Mouse (Mus musculus) midbrain, embryonic 15.5 days (tissue): ENCODE data around the gene Nyx. TPM values are rescaled to one million over a fixed set of nuclear protein-coding genes. Genes with fewer than 3 reads are reported as not detected.

Experiments used
- ATAC-seq: fragments of 200-750 bp; cut with Nextera tagmentation; replicated peaks from 2 replicates; pipeline ENCODE4 v1.8.0; 2017; ENCODE audit warnings: moderate TSS enrichment
- H3K27ac ChIP-seq: fragments of 300-500 bp; sonication (generic); 2 replicates; pipeline ENCODE4 v1.5.1; 2015; ENCODE audit warnings: mild to moderate bottlenecking, inconsistent platforms
- H3K27me3 ChIP-seq: fragments of 300-500 bp; sonication (generic); replicated peaks from 2 replicates; pipeline ENCODE4 v1.6.1; 2015; ENCODE audit warnings: inconsistent platforms
- H3K36me3 ChIP-seq: fragments of 300-500 bp; sonication (generic); replicated peaks from 2 replicates; pipeline ENCODE4 v1.6.1; 2015; ENCODE audit warnings: inconsistent platforms
- H3K4me1 ChIP-seq: fragments of 300-500 bp; sonication (generic); 2 replicates; pipeline ENCODE4 v1.6.1; 2015; ENCODE audit warnings: inconsistent platforms
- H3K4me2 ChIP-seq: fragments of 300-500 bp; sonication (generic); 2 replicates; pipeline ENCODE4 v1.6.1; 2015; ENCODE audit warnings: inconsistent platforms, mild to moderate bottlenecking, moderate library complexity
- H3K4me3 ChIP-seq: fragments of 300-500 bp; sonication (generic); 2 replicates; pipeline ENCODE4 v1.5.1; 2015; ENCODE audit warnings: mild to moderate bottlenecking, inconsistent platforms
- H3K9ac ChIP-seq: fragments of 300-500 bp; sonication (generic); 2 replicates; pipeline ENCODE4 v1.6.1; 2015; ENCODE audit warnings: mild to moderate bottlenecking, inconsistent platforms
- H3K9me3 ChIP-seq: fragments of 300-500 bp; sonication (generic); 2 replicates; pipeline ENCODE4 v1.6.1; 2016; ENCODE audit warnings: inconsistent platforms
- WGBS: fragments of 180-500 bp; shearing (Covaris S2); methylation state at CpG from one replicate; pipeline ENCODE4 v1.1.7; 2015; ENCODE audit warnings: mixed read lengths; 5-methylcytosine and 5-hydroxymethylcytosine counted together
- polyA plus RNA-seq: library from polyadenylated mRNA; unstranded; fragments of >200 nt; fragmentation: Nextera tagmentation; extraction: Ambion mirVana; gene quantifications from 2 replicates; pipeline ENCODE4 v1.2.1, GENCODE M21; 2015

Gene Nyx
- polyA plus RNA-seq, 1 experiment from 2014 or later, result 0.26 TPM

DNA sequence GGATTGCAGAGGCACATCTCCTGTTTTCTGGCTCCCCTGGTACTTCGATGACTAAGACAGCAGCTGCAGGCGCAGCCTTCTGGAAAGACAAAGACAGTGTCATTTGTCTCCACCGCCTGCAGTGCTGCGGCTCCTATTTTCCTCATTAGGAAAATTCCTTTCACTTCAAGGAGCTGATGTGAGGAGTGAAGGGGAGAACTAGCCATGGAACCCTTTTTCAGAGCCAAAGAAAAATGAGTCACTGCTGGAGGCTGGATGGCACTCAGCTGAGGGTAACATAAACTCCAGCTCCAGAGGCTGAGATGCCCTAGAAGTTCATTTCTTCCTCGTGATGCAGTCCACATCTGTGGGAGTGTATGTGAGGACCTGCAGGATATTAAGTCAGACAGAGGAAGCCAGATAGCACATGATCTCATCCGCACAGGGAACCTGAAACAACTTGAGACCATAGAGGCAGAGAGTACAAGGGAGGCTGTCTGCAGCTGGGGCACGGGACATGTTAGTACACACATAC lies 37.0 kb downstream of the Nyx start:
- H3K27ac ChIP-seq, result 0 out of 2 replicates have a peak overlapping the region, but pooled peaks have one; percentile 48
- H3K36me3 ChIP-seq, result no peaks in the 10 kb centered on the region
- no peaks in the 10 kb centered on the region for H3K27me3 ChIP-seq
- no peak overlapping the region for H3K4me2 ChIP-seq
- H3K9ac ChIP-seq, result no peak overlapping the region
- WGBS, result 50% methylated on average over 7 of the region's 7 CpGs
- H3K4me1 ChIP-seq, result no peaks in the 10 kb centered on the region
- 0 out of 2 replicates have a peak, but pooled peaks have one; percentile 24 for ATAC-seq
- H3K4me3 ChIP-seq, result no peak overlapping the region
- H3K9me3 ChIP-seq, result no peaks in the 10 kb centered on the region

- Histone ChIP-seq H3K9ac (no peak overlapping the region), H3K4me1 (no peaks in the 10 kb centered on the region), H3K27ac (no peak overlapping the region), H3K36me3 (no peaks in the 10 kb centered on the region), H3K27me3 (no peaks in the 10 kb centered on the region), H3K4me2 (no peak overlapping the region), H3K9me3 (no peaks in the 10 kb centered on the region), H3K4me3 (no peak overlapping the region)
- WGBS, result 92% methylated on average over 7 of the region's 7 CpGs
- no peak for ATAC-seq
These were observed 38.5 kb downstream of the Nyx start for GRCm38 (mm10) chrX:13504389-13504788.

DNA sequence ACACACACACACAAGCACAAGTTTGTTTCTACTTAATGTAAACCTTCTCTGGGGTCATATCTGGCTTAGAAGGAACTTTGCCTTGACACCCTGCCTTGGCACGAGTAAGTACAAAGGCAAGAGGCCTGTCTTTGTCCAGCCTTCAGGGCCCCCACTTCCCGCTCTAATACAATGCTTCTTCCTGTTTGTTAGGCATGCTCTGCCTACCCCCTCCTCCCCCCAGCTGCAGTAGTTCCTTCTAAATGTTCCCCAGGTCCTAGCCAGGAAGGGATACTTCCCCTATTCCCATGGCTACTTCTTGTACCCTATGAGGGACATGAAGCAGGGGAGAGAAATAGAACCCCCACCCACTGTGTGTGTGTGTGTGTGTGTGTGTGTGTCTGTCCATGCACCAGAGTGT lies 40.5 kb downstream of the Nyx start:
- no peak for ATAC-seq
- H3K4me1 ChIP-seq, result no peaks in the 10 kb centered on the region
- H3K4me2 ChIP-seq, result no peak overlapping the region
- H3K9ac ChIP-seq, result no peak overlapping the region
- no peaks in the 10 kb centered on the region for H3K36me3 ChIP-seq
- no peaks in the 10 kb centered on the region for H3K27me3 ChIP-seq
- H3K4me3 ChIP-seq, result no peak overlapping the region
- H3K9me3 ChIP-seq, result no peaks in the 10 kb centered on the region
- 69% methylated on average over 2 of the region's 2 CpGs for WGBS
- no peak overlapping the region for H3K27ac ChIP-seq

DNA sequence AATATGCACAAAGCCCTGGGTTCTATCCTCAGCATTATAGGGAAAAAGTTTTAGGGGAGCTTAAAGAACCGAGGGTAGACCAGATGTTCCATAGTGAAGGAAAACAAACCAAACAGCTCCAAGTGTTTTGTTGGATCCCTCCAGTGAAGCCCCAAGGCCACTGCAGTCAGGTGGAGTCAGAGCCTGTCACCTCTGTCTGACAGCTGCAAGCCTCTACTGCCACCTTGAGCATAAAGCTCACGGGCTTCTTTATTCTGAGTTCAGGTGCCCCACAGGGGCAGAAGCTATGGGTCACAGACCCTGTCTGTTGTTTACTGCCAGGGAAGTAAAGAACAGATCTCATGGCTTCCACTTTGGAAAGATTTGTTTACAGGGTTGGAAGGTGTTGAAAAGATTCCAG lies 47.2 kb downstream of the Nyx start:
- no peak overlapping the region for H3K27ac ChIP-seq
- 0 out of 2 replicates have a peak, but pooled peaks have one; percentile 28 for ATAC-seq
- WGBS, result 70% methylated on average over 2 of the region's 2 CpGs

DNA sequence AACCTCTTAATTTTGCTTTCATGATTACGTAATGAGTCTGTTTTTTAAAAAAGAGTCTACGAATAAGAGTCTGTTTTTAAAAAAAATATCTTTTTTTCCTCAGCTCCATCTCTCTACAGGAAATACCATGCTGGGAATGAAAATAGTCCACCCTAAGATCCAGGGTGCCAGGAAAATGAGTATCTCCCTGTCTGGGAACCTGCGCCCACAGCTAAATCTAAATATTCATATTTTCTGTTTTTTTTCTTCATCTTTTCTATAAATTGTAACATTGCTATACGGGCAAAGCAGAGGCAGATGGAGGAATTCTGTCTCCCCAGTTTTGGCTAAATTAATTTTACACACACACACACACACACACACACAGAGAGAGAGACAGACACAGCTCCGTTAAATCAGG lies 48.0 kb downstream of the Nyx start:
- WGBS, result 87% methylated on average over 5 of the region's 5 CpGs
- Histone ChIP-seq H3K4me3 (no peak overlapping the region), H3K9ac (no peak overlapping the region), H3K4me1 (no peaks in the 10 kb centered on the region), H3K27ac (no peak overlapping the region), H3K36me3 (no peaks in the 10 kb centered on the region), H3K4me2 (no peak overlapping the region), H3K9me3 (no peaks in the 10 kb centered on the region), H3K27me3 (no peaks in the 10 kb centered on the region)
- ATAC-seq, result no peak

More for the DNA sequence above, 47.2 kb downstream of the Nyx start:
- no peak overlapping the region for H3K4me3 ChIP-seq
- no peaks in the 10 kb centered on the region for H3K4me1 ChIP-seq
- H3K4me2 ChIP-seq, result no peak overlapping the region
- no peak overlapping the region for H3K9ac ChIP-seq
- no peaks in the 10 kb centered on the region for H3K27me3 ChIP-seq
- H3K36me3 ChIP-seq, result no peaks in the 10 kb centered on the region
- H3K9me3 ChIP-seq, result no peaks in the 10 kb centered on the region

GRCm38 (mm10) chrX:13516451-13516850 lies 50.5 kb downstream of the Nyx start:
- no peak overlapping the region for H3K27ac ChIP-seq
- no peak overlapping the region for H3K9ac ChIP-seq
- H3K4me1 ChIP-seq, result no peaks in the 10 kb centered on the region
- no peaks in the 10 kb centered on the region for H3K9me3 ChIP-seq
- WGBS, result 91% methylated on average over 6 of the region's 6 CpGs
- H3K4me2 ChIP-seq, result no peak overlapping the region
- H3K27me3 ChIP-seq, result no peaks in the 10 kb centered on the region
- ATAC-seq, result no peak
- no peaks in the 10 kb centered on the region for H3K36me3 ChIP-seq
- H3K4me3 ChIP-seq, result no peak overlapping the region

GRCm38 (mm10) chrX:13518019-13518418 lies 52.1 kb downstream of the Nyx start:
- Histone ChIP-seq H3K36me3 (no peaks in the 10 kb centered on the region), H3K27me3 (no peaks in the 10 kb centered on the region), H3K9me3 (no peaks in the 10 kb centered on the region), H3K27ac (no peak overlapping the region), H3K4me1 (no peaks in the 10 kb centered on the region), H3K4me3 (no peak overlapping the region), H3K4me2 (no peak overlapping the region), H3K9ac (no peak overlapping the region)
- 81% methylated on average over 10 of the region's 10 CpGs for WGBS
- no peak for ATAC-seq

GRCm38 (mm10) chrX:13518781-13519407 lies 53.0 kb downstream of the Nyx start:
- Histone ChIP-seq H3K4me2 (no peak overlapping the region), H3K4me1 (no peaks in the 10 kb centered on the region), H3K27ac (peak overlapping the region; percentile 42; the same call in 1 of the 2 replicates), H3K4me3 (no peak overlapping the region), H3K9ac (no peak overlapping the region), H3K9me3 (no peaks in the 10 kb centered on the region), H3K36me3 (no peaks in the 10 kb centered on the region), H3K27me3 (no peaks in the 10 kb centered on the region)
- 54% methylated on average over 4 of the region's 4 CpGs for WGBS
- 0 out of 2 replicates have a peak, but pooled peaks have one; percentile 25 for ATAC-seq

DNA sequence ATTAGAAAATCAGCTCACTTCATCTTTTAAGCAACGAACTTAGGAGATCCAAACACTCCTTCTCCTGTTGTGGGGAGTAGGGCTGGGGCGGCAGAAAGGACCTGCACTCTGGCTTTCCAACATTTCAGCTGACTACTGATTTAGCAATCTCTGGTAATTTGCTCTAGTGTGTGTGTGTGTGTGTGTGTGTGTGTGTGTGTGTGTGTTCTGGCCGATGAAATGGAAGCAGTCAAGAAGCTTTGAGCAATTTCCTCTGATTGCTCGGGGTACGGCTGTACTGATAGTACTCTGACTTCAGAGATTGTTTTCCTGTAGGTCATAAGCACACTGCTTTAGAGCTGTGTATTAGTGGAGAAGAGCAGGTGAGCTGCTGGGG lies 53.5 kb downstream of the Nyx start:
- Histone ChIP-seq H3K27ac (peak overlapping the region; percentile 42), H3K4me1 (no peaks in the 10 kb centered on the region), H3K9ac (no peak overlapping the region), H3K36me3 (no peaks in the 10 kb centered on the region), H3K4me2 (no peak overlapping the region), H3K27me3 (no peaks in the 10 kb centered on the region), H3K4me3 (no peak overlapping the region), H3K9me3 (no peaks in the 10 kb centered on the region)
- WGBS, result 77% methylated on average over 5 of the region's 5 CpGs
- ATAC-seq, result no peak

DNA sequence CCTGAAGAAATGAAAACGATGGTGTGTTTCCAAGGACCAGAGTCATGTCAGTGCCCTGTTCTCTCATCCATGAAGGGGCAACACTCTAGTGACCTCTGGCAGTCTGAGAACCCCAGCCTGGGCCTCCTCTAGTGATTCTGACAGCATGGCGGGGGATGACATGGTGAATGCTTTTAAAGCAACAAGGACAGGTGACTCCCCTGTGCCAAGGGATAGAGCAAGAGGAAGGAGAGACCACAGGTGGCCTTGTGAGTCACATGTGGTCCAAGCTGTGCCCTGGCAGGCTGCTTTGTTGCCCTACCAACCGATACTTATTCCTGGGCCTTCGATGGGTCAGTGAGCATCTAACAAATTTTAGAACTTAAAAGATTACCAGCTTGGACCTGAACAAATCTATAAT lies 54.7 kb downstream of the Nyx start:
- Histone ChIP-seq H3K9me3 (no peaks in the 10 kb centered on the region), H3K27me3 (no peaks in the 10 kb centered on the region), H3K27ac (no peak overlapping the region), H3K9ac (no peak overlapping the region), H3K4me1 (no peaks in the 10 kb centered on the region), H3K4me2 (no peak overlapping the region), H3K4me3 (no peak overlapping the region), H3K36me3 (no peaks in the 10 kb centered on the region)
- ATAC-seq, result no peak
- WGBS, result 85% methylated on average over 4 of the region's 4 CpGs

- Histone ChIP-seq H3K4me1 (no peaks in the 10 kb centered on the region), H3K27me3 (no peaks in the 10 kb centered on the region), H3K9ac (no peak overlapping the region), H3K27ac (no peak overlapping the region), H3K36me3 (no peaks in the 10 kb centered on the region), H3K9me3 (no peaks in the 10 kb centered on the region), H3K4me2 (no peak overlapping the region), H3K4me3 (no peak overlapping the region)
- ATAC-seq, result no peak
- WGBS, result 81% methylated on average over 8 of the region's 8 CpGs
These were observed 55.4 kb downstream of the Nyx start for GRCm38 (mm10) chrX:13521288-13521687.
